Mouse (Mus musculus) urinary bladder, postnatal 10 days (tissue): ENCODE data around the gene Batf.
A peak's percentile ranks its signal among the peaks of the same experiment; 100 is the strongest.
"Not testable (repeated sequence)": the region's sequence is repeated elsewhere in the genome, so short reads cannot be mapped to it uniquely, and the experiment has no call there.

ENCODE experiments used
- DNase-seq: peaks from one replicate; pipeline ENCODE4 v3.0.0; 2022; ENCODE audit warnings: low spot score

Gene Batf

DNA sequence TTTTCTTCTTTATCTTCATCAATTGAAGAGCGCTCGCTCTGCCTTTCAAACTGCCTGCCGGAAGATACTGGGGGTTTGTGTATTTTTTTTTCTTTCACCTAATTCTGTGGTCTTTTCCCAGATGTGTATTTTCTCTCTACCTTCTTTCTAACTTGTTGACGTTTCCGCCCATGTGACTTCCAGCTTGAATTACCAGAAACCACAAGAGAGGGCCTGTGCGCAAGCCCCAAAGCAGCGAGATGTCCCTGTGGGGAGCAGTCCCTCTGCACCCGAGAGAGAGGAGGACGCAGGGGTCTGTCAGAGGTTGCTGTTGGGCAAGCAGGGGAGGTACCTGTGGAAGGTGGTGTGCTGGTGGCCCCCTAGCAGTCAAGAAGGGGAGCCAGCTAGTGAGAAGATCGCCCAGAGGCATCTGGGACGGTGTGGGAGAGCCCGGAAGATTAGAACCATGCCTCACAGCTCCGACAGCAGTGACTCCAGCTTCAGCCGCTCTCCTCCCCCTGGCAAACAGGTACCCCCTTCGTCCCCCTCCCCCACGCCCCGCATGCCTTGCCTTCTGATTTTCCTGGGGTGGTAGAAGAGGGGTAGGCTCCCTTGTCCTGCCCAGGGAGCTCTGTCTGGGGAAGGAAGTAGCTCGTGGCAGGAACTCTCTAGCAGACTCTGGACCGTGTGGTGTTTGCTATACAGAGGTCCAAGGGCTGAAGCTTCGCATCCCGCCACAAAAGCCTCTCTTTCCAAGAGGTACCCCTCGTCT lies at the start of gene Batf:
TSS of gene Batf (plus strand) at position 204 of the 751 bp plus-strand sequence.
- no peak for DNase-seq

DNA sequence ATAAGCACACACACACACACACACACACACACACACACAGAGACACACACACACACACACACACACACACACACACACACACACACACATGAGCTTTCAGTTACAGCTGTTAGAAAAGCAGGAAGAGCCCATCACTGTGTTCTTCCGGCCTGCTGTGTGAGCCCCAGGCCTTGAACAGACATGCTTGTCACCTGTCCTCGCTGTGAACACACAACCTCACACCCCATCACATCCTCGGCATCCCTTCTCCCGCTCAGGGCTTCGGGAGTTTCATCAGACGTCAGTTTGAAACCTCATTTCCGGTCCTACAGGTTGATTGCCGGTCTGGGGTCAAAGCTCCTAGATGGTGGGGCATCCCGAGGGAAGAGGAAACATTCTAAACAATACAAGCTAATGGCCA lies 48.5 kb upstream of the Batf start:
- no peak for DNase-seq

DNA sequence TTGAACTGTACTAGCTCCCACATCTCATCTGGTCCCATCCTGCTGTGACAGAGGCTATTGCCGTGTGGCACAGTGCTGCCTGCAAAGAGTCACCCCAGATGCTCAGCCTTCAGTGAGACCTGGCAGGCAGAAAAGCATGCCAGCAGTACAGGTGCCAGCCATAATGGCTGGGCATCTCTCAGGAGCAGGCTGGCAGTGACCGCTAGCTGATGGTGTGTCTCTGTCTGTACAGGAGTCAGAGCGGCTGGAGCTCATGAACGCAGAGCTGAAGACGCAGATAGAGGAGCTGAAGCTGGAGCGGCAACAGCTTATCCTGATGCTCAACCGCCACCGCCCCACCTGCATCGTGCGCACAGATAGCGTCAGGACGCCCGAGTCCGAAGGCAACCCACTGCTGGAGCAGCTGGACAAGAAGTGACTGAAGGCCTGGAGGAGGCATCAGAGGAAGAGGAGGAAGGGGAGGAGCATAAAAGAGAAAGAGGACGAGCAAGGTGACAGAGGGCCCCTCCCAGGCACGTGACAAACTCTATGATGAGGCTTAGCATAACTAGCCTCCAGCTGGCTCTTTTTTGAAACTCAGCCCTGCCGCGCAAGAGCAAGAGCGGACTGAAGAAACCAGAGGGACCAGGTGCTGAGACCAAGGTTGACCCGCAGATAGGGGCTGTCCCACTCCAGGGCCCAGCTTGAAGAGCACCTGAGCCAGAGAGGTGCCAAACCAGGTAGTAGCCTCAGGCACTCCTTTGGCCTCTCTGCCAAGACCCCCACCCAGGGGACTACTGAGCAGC lies 47.7 kb upstream of the Batf start:
- no peak for DNase-seq

DNA sequence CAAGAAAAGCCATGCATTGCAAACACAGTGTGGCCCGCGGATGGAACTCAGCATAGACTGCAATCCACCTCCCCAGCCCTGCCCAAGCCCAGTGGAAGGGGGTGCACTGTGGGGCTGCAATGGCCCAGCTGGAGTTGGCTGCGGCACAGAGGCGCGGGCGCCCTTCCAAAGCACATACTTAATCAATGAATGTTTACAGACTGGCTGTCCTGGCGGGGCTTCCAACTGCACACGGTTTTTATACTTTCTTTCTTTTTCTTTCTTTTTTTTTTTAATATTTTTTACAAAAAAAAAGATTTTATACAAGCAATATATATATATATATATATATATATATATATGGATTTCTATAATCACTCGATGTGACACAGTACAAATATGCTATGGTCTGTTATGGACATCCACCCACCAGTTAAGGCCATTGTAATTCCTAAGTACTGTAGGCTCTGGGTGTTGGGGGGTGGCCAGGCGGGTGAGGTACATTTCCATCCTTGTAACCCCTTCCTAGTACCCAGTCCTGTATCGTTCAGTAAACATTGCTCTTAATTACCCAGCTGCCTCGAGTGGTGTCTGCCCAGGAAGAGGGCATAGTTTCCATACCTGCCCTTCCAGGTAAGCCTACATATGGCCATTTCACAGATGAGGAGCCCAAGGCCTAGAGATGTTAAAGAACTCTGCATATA lies 47.0 kb upstream of the Batf start:
- DNase-seq: peak; percentile 46

DNA sequence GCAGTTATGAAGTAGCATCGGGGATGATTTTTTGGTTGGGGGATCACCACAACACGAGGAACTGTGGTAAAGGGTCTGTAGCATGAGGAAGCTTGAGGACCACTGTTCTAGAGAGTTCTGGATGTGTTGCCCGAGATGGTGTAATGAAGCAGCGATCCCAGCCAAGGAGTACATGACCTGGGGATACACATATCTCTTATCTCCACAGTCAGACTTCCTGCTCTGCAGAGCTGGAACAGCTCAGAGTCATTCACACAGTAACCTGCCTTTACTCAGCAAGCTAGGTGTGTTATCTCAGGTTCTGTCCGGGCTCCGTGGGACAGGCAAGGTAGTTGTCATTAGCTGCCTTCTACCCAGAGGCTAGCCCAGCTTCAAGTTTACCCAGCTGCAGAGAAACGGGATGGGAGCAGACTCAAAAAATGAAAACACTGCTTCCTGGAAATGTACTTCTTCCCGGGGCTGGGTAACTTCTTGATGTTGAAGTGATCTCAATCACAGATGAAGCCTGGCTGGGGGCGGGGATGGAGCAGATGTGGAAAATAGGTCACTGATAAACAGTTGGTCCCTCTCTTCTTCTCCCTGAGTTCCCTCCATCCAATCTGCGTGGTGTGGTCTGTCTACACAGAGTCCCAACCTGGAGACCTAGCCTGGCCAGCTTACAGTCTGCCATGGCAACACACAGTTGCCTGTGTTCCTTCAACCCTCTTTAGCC lies 45.5 kb upstream of the Batf start:
- no peak for DNase-seq

DNA sequence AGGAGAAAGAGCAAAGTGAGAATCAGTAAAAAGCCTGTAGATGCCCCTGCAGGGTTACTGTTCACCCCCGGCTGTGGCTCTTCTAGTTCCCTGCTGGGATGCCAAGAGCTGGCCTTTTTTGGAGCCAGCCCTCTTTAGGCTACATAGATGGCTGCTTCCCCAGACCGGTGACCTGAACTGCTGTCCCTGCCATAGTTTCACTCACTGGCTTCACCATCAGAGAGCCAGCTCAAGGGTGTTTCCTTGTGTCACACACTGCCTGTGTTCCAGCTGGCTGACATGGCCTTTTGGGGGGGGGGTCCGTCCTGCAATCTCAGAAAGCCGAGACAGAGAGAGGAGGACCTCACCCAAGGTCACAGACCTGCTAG lies 44.9 kb upstream of the Batf start:
- no peak for DNase-seq

DNA sequence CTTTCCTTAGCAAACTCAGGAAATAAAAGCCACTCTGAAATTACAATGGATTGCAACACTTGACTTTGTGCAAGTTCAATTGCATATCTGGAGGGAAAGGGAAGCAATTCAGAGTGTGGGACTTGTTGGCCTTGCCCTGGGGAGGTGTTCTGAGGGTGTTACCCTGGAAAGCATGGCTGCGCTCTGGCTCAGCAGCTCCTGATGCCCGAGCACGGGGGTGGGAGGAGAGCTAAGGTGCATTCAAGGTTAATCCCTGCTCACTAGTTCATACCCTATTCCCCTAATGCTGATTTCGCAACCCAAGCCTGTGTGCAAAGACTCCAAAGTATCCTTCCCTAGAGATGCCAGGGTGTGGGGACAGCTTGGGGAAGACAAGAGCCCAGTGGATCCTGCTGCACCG lies 42.7 kb upstream of the Batf start:
- DNase-seq: no peak

DNA sequence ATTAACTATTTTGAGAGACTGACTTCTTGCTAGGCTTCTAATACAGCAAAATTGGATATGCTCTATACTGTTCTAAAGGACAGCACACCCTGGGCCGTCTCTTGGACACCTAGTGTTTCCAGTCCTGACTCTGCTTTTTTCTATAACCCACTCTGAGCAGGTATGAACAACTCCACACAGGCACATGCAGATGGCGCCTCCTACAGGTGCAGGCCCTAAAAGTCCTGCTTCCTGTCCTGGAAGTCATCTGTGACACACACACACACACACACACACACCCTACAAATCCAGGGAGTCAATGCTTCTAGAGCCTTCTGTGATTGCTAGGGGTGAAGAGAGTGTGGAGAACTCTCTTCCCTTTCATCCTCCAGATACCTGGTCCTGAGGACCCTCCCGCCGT lies 40.8 kb upstream of the Batf start:
- no peak for DNase-seq

DNA sequence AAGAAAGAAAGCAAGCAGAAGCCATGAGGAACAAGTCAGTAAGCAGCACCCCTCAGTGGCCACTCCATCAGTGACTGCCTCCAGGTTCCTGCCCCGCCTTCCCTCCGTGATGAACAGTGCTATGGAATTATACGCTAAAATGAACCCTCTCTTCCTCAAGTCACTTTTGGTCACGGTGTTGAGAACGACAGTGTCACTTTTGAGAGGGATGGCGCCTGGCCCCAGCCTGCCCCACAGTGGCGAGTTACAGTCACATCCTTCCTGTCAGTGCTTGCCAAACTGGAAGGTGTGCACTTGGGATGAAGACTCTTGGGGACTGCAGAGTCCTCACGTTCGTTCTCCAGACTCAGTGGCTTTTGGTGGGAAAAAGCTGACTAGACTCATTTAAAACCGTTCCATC lies 39.1 kb upstream of the Batf start:
- no peak for DNase-seq

DNA sequence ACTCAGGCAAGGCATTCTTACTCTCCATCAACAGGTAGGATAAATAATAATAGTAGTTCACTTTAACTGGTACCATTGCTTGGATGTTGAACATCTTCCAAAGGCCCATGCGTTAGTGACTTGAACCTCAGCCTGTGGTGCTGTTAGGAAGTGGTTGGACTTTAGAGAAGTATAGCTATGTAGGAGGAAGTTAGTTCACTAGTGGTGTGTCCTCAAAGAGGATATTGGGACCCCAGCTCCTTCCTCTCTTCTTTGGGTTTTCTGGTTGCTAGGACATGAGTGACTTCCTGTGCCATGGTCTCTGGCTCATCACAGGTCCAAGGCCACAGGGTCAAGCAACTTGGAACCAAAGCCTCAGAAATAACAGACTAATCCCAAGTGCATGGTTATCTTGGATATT lies 38.5 kb upstream of the Batf start:
- DNase-seq: no peak

DNA sequence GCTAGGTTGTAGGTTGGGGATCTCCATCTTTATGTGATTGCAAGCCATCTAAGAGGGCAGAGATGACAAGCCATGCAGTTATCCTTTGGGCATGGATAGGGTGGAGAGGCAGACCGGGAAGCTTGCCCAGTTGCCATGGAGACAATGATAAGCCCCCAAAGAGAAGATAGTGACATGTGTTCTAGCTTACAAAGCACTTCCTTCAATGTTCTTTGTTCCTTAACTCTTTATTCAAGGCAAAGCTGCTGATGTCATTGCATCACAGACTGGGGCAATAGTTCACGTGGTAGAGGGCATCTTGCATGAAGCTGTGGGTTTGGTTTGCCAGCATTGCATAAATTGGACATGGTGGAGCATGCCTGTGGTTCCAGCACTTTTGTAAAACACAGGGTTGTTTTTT lies 27.1 kb upstream of the Batf start:
- DNase-seq: no peak

DNA sequence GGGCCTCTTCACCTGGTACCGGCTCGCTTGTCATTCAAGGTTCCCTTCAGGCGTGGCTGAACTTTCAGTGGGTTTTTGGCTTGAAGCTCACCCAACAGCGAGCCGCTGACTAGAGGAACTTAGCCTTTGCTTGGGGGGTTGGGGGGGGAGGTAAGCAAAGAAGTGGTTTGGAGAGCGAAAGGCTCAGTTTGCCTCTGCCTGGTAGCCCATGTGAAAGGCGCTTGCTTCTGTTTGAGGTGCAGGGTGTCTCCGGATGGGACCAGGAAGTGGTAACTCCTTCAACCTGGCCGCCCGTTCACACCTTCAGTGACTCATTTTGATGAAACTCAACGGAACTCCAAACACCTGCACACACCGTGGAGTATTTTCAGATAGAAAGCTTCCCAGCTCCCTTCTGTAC lies 25.6 kb upstream of the Batf start:
- DNase-seq: no peak

DNA sequence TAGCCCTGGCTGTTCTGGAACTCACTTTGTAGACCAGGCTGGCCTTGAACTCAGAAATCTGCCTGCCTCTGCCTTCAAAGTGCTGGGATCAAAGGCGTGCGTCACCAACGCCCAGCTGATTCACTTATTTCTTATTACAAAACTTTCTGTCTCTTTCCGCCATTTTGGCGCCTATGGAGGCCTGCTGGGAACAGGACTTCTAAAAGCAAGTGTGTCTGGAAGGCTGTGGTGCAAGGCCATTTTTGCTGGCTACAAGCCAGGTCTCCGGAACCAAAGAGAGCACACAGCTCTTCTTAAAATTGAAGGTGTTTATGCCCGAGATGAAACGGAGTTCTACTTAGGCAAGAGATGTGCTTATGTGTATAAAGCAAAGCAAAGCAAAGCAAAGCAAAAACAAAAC lies 24.2 kb upstream of the Batf start:
- DNase-seq: not testable (repeated sequence)

DNA sequence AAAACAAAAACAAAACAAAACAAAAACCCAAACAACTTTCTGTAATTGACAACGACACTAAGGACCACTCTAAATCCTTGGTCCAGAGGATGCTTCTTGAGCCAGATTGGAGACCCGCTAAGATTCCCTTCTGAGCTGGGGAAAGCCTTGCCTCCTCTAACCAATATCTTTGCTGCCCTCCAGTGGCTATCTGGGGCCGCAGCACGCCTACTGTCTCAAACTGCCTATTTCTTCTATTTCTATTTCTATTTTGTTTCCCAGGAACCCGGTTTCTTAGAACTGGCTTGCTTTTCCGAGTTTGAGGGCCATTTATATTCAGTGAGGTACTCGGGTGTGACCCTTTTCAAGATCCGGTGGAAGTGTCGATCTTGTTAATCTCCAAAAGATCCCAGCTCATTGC lies 23.6 kb upstream of the Batf start:
- DNase-seq: no peak

DNA sequence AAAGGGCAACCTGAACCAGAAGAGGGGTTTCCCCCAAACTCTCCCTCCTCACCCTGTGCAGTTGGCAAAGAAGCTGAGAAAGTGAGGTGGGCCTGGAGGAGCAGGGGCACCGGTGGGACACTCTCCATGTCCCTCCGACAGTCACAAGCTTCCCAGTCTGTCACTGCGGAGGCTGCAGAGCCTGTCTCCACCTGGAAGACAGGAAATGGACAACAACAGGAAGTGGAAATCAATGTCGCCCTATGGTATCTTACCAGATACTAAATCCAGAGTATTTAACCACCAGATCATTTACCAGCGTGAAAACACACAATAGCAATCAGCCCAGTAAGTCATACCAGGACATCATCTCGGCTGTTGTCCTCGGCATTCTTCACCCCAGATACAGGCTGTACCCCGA lies 20.4 kb upstream of the Batf start:
- DNase-seq: no peak

DNA sequence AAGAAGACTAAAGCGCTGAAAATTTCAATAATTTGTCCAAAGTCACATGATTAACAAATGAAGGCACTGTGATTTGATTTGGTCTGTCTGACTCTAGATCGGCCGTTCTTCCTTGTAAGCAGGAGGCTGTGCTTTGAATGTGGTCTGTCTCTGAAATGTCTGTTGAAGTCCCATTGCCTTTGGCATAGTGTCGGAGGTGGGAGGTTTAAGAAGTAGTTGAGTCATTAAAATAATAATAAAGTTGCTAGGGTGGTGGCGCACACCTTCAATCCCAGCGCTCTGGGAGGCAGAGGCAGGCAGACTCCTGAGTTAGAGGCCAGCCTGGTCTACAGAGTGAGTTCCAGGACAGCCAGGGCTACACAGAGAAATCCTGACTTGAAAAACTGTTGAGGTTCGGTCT lies 19.4 kb upstream of the Batf start:
- no peak for DNase-seq

DNA sequence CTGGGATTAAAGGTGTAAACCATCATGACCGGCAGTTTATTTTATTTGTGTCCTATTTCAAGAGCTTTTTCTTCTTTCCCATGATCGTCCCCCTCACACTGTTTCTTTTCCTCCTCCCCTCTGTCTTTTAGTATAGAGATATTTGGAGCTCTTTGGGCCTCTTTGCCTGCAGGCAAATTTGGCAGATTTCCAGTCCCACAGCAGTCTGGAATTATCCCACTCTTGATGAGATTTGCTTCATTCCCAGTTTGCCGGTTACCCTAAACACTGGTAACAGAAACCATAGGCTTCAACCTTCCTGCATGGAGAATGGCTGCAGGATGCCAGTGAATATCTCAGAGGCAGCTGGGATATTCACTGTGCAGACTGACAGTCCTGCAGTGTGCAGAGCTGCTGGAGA lies 17.8 kb upstream of the Batf start:
- DNase-seq: no peak

DNA sequence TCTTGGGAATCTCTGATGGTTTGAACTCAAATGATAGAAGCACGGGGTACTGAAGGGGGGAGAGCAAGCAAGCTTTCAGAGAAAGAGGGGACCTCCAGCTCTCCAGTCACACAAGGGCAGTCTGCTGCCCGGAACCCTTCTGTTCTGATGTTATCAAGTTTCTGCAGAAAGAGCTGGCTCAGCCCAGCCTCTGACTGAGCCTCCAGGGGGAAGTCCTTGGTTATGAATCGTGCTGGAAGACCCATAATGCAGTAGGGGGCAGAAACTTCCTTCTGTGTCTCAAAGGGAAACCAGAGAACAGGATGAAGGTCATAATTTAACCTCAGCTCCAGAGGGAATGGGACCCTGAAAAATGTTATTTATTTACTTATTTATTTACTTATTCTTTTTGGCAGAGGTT lies 16.4 kb upstream of the Batf start:
- no peak for DNase-seq

DNA sequence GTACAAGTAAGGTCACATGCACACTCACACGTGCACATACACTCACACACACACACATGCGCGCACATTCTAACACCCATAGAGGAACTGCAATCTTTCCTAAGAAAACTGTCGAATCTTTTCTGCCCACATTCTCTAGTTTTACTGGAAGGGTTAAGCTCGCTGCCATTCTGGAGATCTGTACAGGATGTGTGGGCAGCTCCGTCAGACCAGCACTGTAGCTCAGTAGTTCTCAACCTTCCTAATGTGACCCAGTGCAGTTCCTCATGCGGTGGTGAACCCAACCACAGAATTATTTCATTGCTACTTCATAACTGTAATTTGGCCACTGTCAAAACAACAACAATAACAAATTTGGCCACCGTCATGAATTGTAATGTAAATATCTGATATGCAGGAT lies 12.6 kb upstream of the Batf start:
- no peak for DNase-seq

DNA sequence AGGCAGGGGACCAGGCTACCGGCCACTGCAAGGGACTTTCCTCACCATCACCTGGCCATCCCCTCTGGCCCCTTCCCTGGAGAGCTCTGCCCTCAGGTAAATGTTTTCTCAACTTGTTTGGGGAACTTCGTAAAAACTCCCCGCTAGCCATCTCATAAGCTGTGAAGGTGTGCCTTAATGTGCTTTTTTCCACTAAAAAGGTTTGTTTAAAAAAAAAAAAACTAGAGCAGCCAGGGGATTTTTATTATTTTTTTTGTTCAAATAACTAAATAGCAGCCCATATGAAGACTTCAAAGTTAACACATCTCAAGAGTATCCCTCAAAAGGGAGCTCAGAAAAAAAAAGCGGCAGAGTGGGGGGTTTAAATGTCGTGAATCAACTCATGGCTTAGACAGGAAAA lies 7.4 kb upstream of the Batf start:
- no peak for DNase-seq

DNA sequence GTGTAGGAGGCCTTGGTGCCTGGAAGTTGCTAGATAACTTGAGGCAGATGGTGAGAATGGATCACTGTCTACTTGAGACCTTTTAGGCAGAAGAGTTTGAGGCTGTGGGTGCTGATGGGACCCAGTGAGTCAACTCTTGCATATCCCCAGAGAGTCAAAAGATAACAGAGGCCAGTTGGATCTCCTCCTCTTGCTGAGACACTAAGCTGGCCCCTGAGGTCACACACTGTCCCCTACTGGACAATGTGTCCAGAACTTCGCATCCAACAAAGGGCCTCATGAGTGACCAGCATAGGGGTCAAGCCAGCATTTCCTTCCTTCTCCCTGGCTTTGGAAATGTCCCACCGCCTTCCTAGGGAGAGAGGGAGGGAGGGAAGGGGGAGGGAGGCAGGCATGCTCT lies 6.7 kb upstream of the Batf start:
- DNase-seq: no peak

DNA sequence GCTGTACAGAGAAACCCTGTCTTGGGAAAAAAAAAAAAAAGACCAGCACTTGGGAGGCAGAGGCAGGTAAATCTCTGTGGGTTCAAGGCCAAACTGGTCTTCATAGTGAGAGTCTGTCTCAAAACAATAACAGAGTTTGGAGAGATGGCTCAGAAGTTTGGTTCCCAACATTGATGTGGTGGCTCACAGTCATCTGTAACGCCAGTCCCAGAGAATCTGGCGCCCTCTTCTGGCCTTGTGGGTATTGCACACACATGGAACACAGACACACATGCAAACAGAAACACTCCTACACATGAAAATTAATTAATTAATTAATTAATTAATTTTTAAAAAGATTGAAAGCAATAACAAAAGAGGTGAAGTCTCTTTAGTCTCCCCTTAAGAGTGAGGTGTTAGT lies 4.1 kb upstream of the Batf start:
- DNase-seq: no peak
